Mouse (Mus musculus) thymus, postnatal 10 days (tissue): Measurements from ENCODE around the gene G3bp2.
"Not testable (repeated sequence)": the region's sequence is repeated elsewhere in the genome, so short reads cannot be mapped to it uniquely, and the experiment has no call there.

Source experiments
- DNase-seq, 2 experiments: peaks; one replicate each; pipeline ENCODE4 v3.0.0; 2021; ENCODE audit warnings: low spot score in 2 of 2

Gene G3bp2

GRCm38 (mm10) chr5:92083417-92084038, at the start of gene G3bp2:
G3bp2 (minus strand) TSS chr5:92083719.
- peak; percentile 97 to 98 for DNase-seq

GRCm38 (mm10) chr5:92133006-92133405, 49.5 kb upstream of the G3bp2 start:
- not testable (repeated sequence) for DNase-seq

- no peak for DNase-seq
Measured at GRCm38 (mm10) chr5:92132127-92132526, 48.6 kb upstream of the G3bp2 start.

GRCm38 (mm10) chr5:92130040-92130682, 46.6 kb upstream of the G3bp2 start:
- DNase-seq, result no peak

GRCm38 (mm10) chr5:92129321-92129768, 45.8 kb upstream of the G3bp2 start:
- no peak for DNase-seq

GRCm38 (mm10) chr5:92128570-92128969, 45.1 kb upstream of the G3bp2 start:
- peak in 1 of 2 experiments; percentile 21 for DNase-seq

GRCm38 (mm10) chr5:92127751-92128150, 44.2 kb upstream of the G3bp2 start:
- no peak for DNase-seq

- no peak for DNase-seq
Measured at GRCm38 (mm10) chr5:92127141-92127625, 43.7 kb upstream of the G3bp2 start.

GRCm38 (mm10) chr5:92125446-92125845, 41.9 kb upstream of the G3bp2 start:
- no peak for DNase-seq

GRCm38 (mm10) chr5:92121636-92122035, 38.1 kb upstream of the G3bp2 start:
- DNase-seq, result no peak

- DNase-seq, result peak; percentile 34 to 57
Measured at GRCm38 (mm10) chr5:92117823-92118403, 34.4 kb upstream of the G3bp2 start.

- DNase-seq, result no peak
Measured at GRCm38 (mm10) chr5:92114939-92115338, 31.4 kb upstream of the G3bp2 start.

- no peak for DNase-seq
Measured at GRCm38 (mm10) chr5:92114223-92114622, 30.7 kb upstream of the G3bp2 start.

- DNase-seq, result no peak
Measured at GRCm38 (mm10) chr5:92113484-92113883, 30.0 kb upstream of the G3bp2 start.

GRCm38 (mm10) chr5:92112585-92112984, 29.1 kb upstream of the G3bp2 start:
- no peak for DNase-seq

GRCm38 (mm10) chr5:92112175-92112574, 28.7 kb upstream of the G3bp2 start:
- no peak for DNase-seq

GRCm38 (mm10) chr5:92110818-92111355, 27.4 kb upstream of the G3bp2 start:
- no peak for DNase-seq

GRCm38 (mm10) chr5:92107282-92107681, 23.8 kb upstream of the G3bp2 start:
- no peak for DNase-seq

- DNase-seq, result peak; percentile 16 to 28
Measured at GRCm38 (mm10) chr5:92106327-92107125, 23.0 kb upstream of the G3bp2 start.

- no peak for DNase-seq
Measured at GRCm38 (mm10) chr5:92103816-92104415, 20.4 kb upstream of the G3bp2 start.

- DNase-seq, result no peak
Measured at GRCm38 (mm10) chr5:92103062-92103461, 19.5 kb upstream of the G3bp2 start.
